14 mouse cellular contexts compared by ENCODE assay signal in the genomic region with DNA sequence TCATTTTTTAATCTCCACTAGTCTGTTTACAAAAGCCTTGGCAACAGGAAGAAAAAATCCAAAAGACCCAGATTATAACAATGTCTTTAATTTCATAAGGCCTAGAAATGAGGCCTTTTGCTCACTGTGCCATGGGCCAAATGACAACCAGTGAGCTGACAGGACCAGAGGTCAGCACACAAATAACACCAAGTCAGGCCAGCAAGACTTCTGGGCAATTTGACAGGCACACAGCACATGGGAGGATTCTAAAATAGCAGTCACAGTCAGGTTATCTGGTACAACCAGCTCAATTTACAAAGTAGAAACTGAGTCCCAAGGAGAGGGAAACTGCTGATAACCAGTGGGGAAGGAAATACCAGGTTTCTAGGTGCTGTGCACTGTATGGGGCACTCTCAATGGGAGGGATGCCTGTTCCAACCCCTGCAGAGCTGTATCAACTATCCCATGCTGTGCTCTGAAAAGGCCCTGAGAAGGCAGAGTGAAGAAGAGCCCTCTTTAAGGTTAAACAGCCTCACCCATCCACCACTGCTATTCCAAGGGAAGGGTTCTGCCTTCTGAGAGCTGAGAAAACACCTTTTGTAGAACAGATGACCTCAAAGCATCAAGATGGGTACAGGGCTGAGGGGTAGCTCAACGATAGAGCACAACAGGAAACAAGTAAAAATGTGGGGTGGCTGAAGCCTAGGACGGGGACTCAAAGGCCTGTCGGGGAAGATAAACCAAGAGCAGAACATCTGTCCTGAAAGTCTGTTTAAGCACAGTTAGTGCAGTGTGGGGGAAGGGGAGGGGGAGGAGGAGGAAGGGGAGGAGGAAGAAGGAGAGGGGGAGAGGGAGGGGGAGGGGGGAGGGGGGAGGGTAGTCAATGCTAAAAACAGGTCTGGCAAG.
DNase-seq lines count a peak whose midpoint lies in the region; ATAC-seq and TF ChIP-seq lines count a peak whose summit lies in the region.
"Had no signal": no experiment of that assay in that cellular context is flagged by ENCODE, and none has a peak within 500 bp of the region (broad histone marks: within the 10 kb centered on the region; RNA-seq: fewer than 3 reads in every experiment).

No protein-coding gene starts in this region.

- no peaks in the 10 kb centered on the region for H3K36me3 ChIP-seq in ES-Bruce4 (ENCODE audit: control insufficient read depth, insufficient read depth, low read length, poor library complexity, severe bottlenecking)
- no peaks in the 10 kb centered on the region for H3K36me3 ChIP-seq in intestine, postnatal 0 days (ENCODE audit: control insufficient read depth, insufficient read depth)
- H3K36me3 ChIP-seq: midbrain, embryonic 13.5 days; neural tube, embryonic 12.5 days had no signal

- H3K27me3 ChIP-seq in ES-Bruce4 (ENCODE audit: control insufficient read depth, insufficient read depth, low read length, poor library complexity, severe bottlenecking), result no peaks in the 10 kb centered on the region
- H3K27me3 ChIP-seq in intestine, postnatal 0 days (replicated peaks; ENCODE audit: control insufficient read depth, insufficient read depth, low read length), result no peaks in the 10 kb centered on the region
- H3K27me3 ChIP-seq: midbrain, embryonic 13.5 days; neural tube, embryonic 12.5 days had no signal

- H3K4me3 ChIP-seq in ES-Bruce4 (ENCODE audit: low read depth, low read length), result no peak overlapping the region
- H3K4me3 ChIP-seq in intestine, postnatal 0 days (ENCODE audit: low read depth, low read length), result no peak overlapping the region
- H3K4me3 ChIP-seq: erythroblast, embryonic 14.5 days; midbrain, embryonic 13.5 days; neural tube, embryonic 12.5 days had no signal

- peaks cover 4% of the 10 kb centered on the region for H3K4me1 ChIP-seq in ES-Bruce4 (ENCODE audit: control insufficient read depth, insufficient read depth, low read length)
- H3K4me1 ChIP-seq in intestine, postnatal 0 days (replicated peaks; ENCODE audit: control insufficient read depth, insufficient read depth, low read length), result no peaks in the 10 kb centered on the region
- H3K4me1 ChIP-seq: midbrain, embryonic 13.5 days; neural tube, embryonic 12.5 days had no signal

- peak overlapping the region; percentile 25; the same call in 1 of the 2 replicates for H3K27ac ChIP-seq in ES-Bruce4 (ENCODE audit: insufficient read depth, low read length)
- peak overlapping the region; percentile 57; the same call in 1 of the 2 replicates for H3K27ac ChIP-seq in intestine, postnatal 0 days (ENCODE audit: low read depth, low read length)
- H3K27ac ChIP-seq: midbrain, embryonic 13.5 days; neural tube, embryonic 12.5 days had no signal

- ATAC-seq in intestine, postnatal 0 days, result no peak
- ATAC-seq: midbrain, embryonic 13.5 days had no signal

- no peak for TF ChIP-seq EP300 in ES-Bruce4 (IDR thresholded peaks at IDR 0.05; ENCODE audit: insufficient read depth, low read depth, low read length)

- H3K9me3 ChIP-seq in ES-Bruce4 (replicated peaks; ENCODE audit: control insufficient read depth, insufficient read depth, low read length, poor library complexity, severe bottlenecking), result no peaks in the 10 kb centered on the region
- no peaks in the 10 kb centered on the region for H3K9me3 ChIP-seq in intestine, postnatal 0 days (ENCODE audit: control insufficient read depth)
- H3K9me3 ChIP-seq: midbrain, embryonic 13.5 days; neural tube, embryonic 12.5 days had no signal

- TF ChIP-seq CTCF in ES-Bruce4 (IDR thresholded peaks at IDR 0.05; ENCODE audit: low read depth, low read length), result no peak
- TF ChIP-seq CTCF in intestine, postnatal 0 days (IDR thresholded peaks at IDR 0.05; ENCODE audit: low read depth), result no peak

- no peak overlapping the region for H3K9ac ChIP-seq in ES-Bruce4 (ENCODE audit: low read depth, poor library complexity, severe bottlenecking)
- no peak overlapping the region for H3K9ac ChIP-seq in intestine, postnatal 0 days (ENCODE audit: low read depth, low read length)
- H3K9ac ChIP-seq: midbrain, embryonic 13.5 days; neural tube, embryonic 12.5 days had no signal

- intact Hi-C loops in heart, postnatal 36 days (cut with DNase I), result no loop called here

- TF ChIP-seq POLR2A in ES-Bruce4 (IDR thresholded peaks at IDR 0.05; ENCODE audit: insufficient read depth, low read length), result no peak

- 45% methylated on average over 3 of the region's 3 CpGs for WGBS in intestine, postnatal 0 days

- no peak overlapping the region for H3K4me2 ChIP-seq in intestine, postnatal 0 days (replicated peaks; ENCODE audit: low read depth)
- H3K4me2 ChIP-seq: midbrain, embryonic 13.5 days; neural tube, embryonic 12.5 days had no signal

- peak; percentile 89 for DNase-seq in heart, adult 11 months
- no peak for DNase-seq in heart, postnatal 36 days
- DNase-seq in naive thymus-derived CD4-positive, alpha-beta T cell, adult 2 months (ENCODE audit: low read depth), result peak; percentile 19
- no peak for DNase-seq in kidney, postnatal 4 days
- DNase-seq in right cerebral cortex, adult 18-20 months, result no peak
- no peak for DNase-seq in right cerebral cortex, adult 2 months (ENCODE audit: low spot score in 2 of 2)
- DNase-seq: cerebellum, adult 11-12 months; kidney, postnatal 25 days; retina, postnatal 1 day had no signal

Comparison
In these comparisons a context has a peak if more than half of its experiments do, and no peak if none do; other contexts are left out.
1. DNase-seq: peak in heart, adult 11 months (single experiment) and naive thymus-derived CD4-positive, alpha-beta T cell, adult 2 months (single experiment); none in heart, postnatal 36 days (0 of 2), kidney, postnatal 4 days (0 of 2), right cerebral cortex, adult 18-20 months (single experiment) and right cerebral cortex, adult 2 months (0 of 2).